Mouse (Mus musculus) ES-E14 (cell line): ENCODE data around the gene Dupd1.

ENCODE experiments used
- HCFC1 ChIP-seq: IDR thresholded peaks from 2 replicates; pipeline ENCODE4 v1.6.1; 2012; ENCODE audit warnings: low read length, inconsistent platforms, borderline replicate concordance; ENCODE audit not compliant: insufficient read depth
- MAFK ChIP-seq: IDR thresholded peaks from 2 replicates; pipeline ENCODE4 v1.6.1; 2014; ENCODE audit warnings: mild to moderate bottlenecking, low read depth, low read length, inconsistent platforms; ENCODE audit not compliant: insufficient read depth
- ZC3H11A ChIP-seq: IDR thresholded peaks from 2 replicates; pipeline ENCODE4 v1.6.1; 2012; ENCODE audit warnings: low read depth, mild to moderate bottlenecking, inconsistent platforms, low read length, borderline replicate concordance
- ZNF384 ChIP-seq: IDR thresholded peaks from 2 replicates; pipeline ENCODE4 v1.6.1; 2012; ENCODE audit warnings: low read depth, low read length, inconsistent platforms

- TF ChIP-seq HCFC1: no peak
- TF ChIP-seq ZC3H11A: no peak
- no peak for TF ChIP-seq MAFK
- no peak for TF ChIP-seq ZNF384
Observed at GRCm38 (mm10) chr14:21653813-21654212, 60.6 kb downstream of the Dupd1 start.
